Mouse (Mus musculus) lung, embryonic 14.5 days (tissue): ENCODE measurements around the gene Rab44. TPM values are rescaled to one million over a fixed set of nuclear protein-coding genes. Genes with fewer than 3 reads are reported as not detected.
A peak's percentile ranks its signal among the peaks of the same experiment; 100 is the strongest.

Experiments
- ATAC-seq: fragments of 200-750 bp; cut with Nextera tagmentation; 2 replicates; pipeline ENCODE4 v1.8.0; 2017; ENCODE audit warnings: mild to moderate bottlenecking, moderate TSS enrichment, moderate library complexity; ENCODE audit not compliant: insufficient read depth
- DNase-seq: peaks from one replicate; pipeline ENCODE4 v3.0.0-alpha.2; 2015
- H3K27ac ChIP-seq: fragments of 300-500 bp; sonication (generic); 2 replicates; pipeline ENCODE4 v1.5.1; 2014; ENCODE audit warnings: low read depth, mild to moderate bottlenecking, moderate library complexity
- H3K27me3 ChIP-seq: fragments of 300-500 bp; sonication (generic); 2 replicates; pipeline ENCODE4 v1.6.1; 2014; ENCODE audit warnings: low read length, control low read depth; ENCODE audit not compliant: insufficient read depth
- H3K36me3 ChIP-seq: fragments of 300-500 bp; sonication (generic); 2 replicates; pipeline ENCODE4 v1.6.1; 2014; ENCODE audit warnings: control low read depth; ENCODE audit not compliant: insufficient read depth
- H3K4me1 ChIP-seq: fragments of 300-500 bp; sonication (generic); 2 replicates; pipeline ENCODE4 v1.6.1; 2014; ENCODE audit warnings: antibody characterized with exemption, control low read depth; ENCODE audit not compliant: insufficient read depth
- H3K4me2 ChIP-seq: fragments of 300-500 bp; sonication (generic); 2 replicates; pipeline ENCODE4 v1.6.1; 2014; ENCODE audit warnings: mild to moderate bottlenecking
- H3K4me3 ChIP-seq: fragments of 300-500 bp; sonication (generic); 2 replicates; pipeline ENCODE4 v1.5.1; 2014; ENCODE audit warnings: low read depth, low read length
- H3K9ac ChIP-seq: fragments of 300-500 bp; sonication (generic); 2 replicates; pipeline ENCODE4 v1.6.1; 2014
- H3K9me3 ChIP-seq: fragments of 300-500 bp; sonication (generic); 2 replicates; pipeline ENCODE4 v1.6.1; 2016; ENCODE audit warnings: low read depth, low read length, control low read depth
- CTCF ChIP-seq: IDR thresholded peaks from 2 replicates; pipeline ENCODE4 v1.5.1; 2016; ENCODE audit warnings: antibody characterized with exemption, low read depth
- WGBS: fragments of 180-500 bp; shearing (Covaris S2); extraction: QIAGEN DNeasy Blood & Tissue Kit; methylation state at CpG from one replicate; pipeline ENCODE4 v1.1.7; 2014; 5-methylcytosine and 5-hydroxymethylcytosine counted together
- polyA plus RNA-seq: library from polyadenylated mRNA; unstranded; fragments of >200 nt; fragmentation: Nextera tagmentation; extraction: Ambion mirVana; gene quantifications from 2 replicates; pipeline ENCODE4 v1.2.1, GENCODE M21; 2014

The Rab44 gene
- polyA plus RNA-seq, 1 experiment from 2014 or later, result 1.1 TPM

- Histone ChIP-seq H3K36me3 (no peaks in the 10 kb centered on the region), H3K9ac (no peak overlapping the region), H3K27ac (no peak overlapping the region), H3K4me2 (no peak overlapping the region), H3K9me3 (no peaks in the 10 kb centered on the region), H3K27me3 (no peaks in the 10 kb centered on the region), H3K4me3 (no peak overlapping the region), H3K4me1 (peaks cover 13% of the 10 kb centered on the region)
- no peak for ATAC-seq
- no peak for TF ChIP-seq CTCF
- DNase-seq, result peak; percentile 47
- 35% methylated on average over 10 of the region's 10 CpGs for WGBS
Observed at GRCm38 (mm10) chr17:29186989-29187859, 73.3 kb downstream of the Rab44 start.

- Histone ChIP-seq H3K9me3 (no peaks in the 10 kb centered on the region), H3K9ac (no peak overlapping the region), H3K4me1 (peaks cover 13% of the 10 kb centered on the region), H3K27me3 (no peaks in the 10 kb centered on the region), H3K4me3 (no peak overlapping the region), H3K36me3 (no peaks in the 10 kb centered on the region), H3K27ac (no peak overlapping the region), H3K4me2 (peak overlapping the region; percentile 46)
- peak; percentile 75 for DNase-seq
- WGBS, result 8% methylated on average over 12 of the region's 12 CpGs
- ATAC-seq, result 0 out of 2 replicates have a peak, but pooled peaks have one; percentile 17
- TF ChIP-seq CTCF, result no peak
Observed at GRCm38 (mm10) chr17:29188989-29189388, 75.0 kb downstream of the Rab44 start.

- Histone ChIP-seq H3K4me3 (no peak overlapping the region), H3K9ac (no peak overlapping the region), H3K27me3 (no peaks in the 10 kb centered on the region), H3K27ac (no peak overlapping the region), H3K4me2 (no peak overlapping the region), H3K4me1 (no peaks in the 10 kb centered on the region), H3K36me3 (no peaks in the 10 kb centered on the region), H3K9me3 (no peaks in the 10 kb centered on the region)
- 58% methylated on average over 4 of the region's 4 CpGs for WGBS
- no peak for DNase-seq
- ATAC-seq, result no peak
- TF ChIP-seq CTCF, result no peak
Observed at GRCm38 (mm10) chr17:29195579-29195978, 81.6 kb downstream of the Rab44 start.

Other genes with a start within 250 kb of the Rab44 start
- gene 4930539E08Rik, start 198.8 kb upstream of the Rab44 start, polyA plus RNA-seq, result 0.37 TPM in 1 of 2 replicates, not detected in the other
- gene Pxt1, start 170.3 kb upstream of the Rab44 start, polyA plus RNA-seq, result 0.19 and 0.82 TPM in 2 replicates
- gene Kctd20, start 162.2 kb upstream of the Rab44 start, polyA plus RNA-seq, result 89.4 and 91.5 TPM in 2 replicates
- gene Stk38, start 106.2 kb upstream of the Rab44 start, polyA plus RNA-seq, result 103 and 104 TPM in 2 replicates
- gene Srsf3, start 81.5 kb upstream of the Rab44 start, polyA plus RNA-seq, result 716 and 730 TPM in 2 replicates
- 12.4 and 13.6 TPM in 2 replicates for gene Cdkn1a, start 23.2 kb upstream of the Rab44 start, polyA plus RNA-seq
- gene Cpne5, start 124.0 kb downstream of the Rab44 start, polyA plus RNA-seq, result 6.7 and 6.9 TPM in 2 replicates
- 158 and 162 TPM in 2 replicates for gene Ppil1, start 150.0 kb downstream of the Rab44 start, polyA plus RNA-seq
- gene BC004004, start 154.6 kb downstream of the Rab44 start, polyA plus RNA-seq, result 68.9 and 71.1 TPM in 2 replicates
- gene Pi16, start 203.5 kb downstream of the Rab44 start, polyA plus RNA-seq, result 0.14 TPM in 2 replicates
- gene Mtch1, start 233.8 kb downstream of the Rab44 start, polyA plus RNA-seq, result 381 and 395 TPM in 2 replicates
- gene Fgd2, start 246.8 kb downstream of the Rab44 start, polyA plus RNA-seq, result 15.7 and 19.2 TPM in 2 replicates